Mouse (Mus musculus) neural tube, postnatal 0 days (tissue): ENCODE measurements around the gene Pax5. TPM values are rescaled to one million over a fixed set of nuclear protein-coding genes. Genes with fewer than 3 reads are reported as not detected.

ENCODE experiments used
- microRNA-seq: library from miRNA; unstranded; fragments of <30 nt; microRNA quantifications from one replicate; pipeline ENCODE4, GENCODE M21; 2016
- polyA plus RNA-seq: library from polyadenylated mRNA; unstranded; fragments of >200 nt; fragmentation: Nextera tagmentation; extraction: Ambion mirVana; gene quantifications from 2 replicates; pipeline ENCODE4 v1.2.1, GENCODE M21; 2015

The Pax5 gene
- polyA plus RNA-seq = 0.50 and 0.77 TPM in 2 replicates

GRCm38 (mm10) chr4:44709740-44710700, at the start of gene Pax5:
TSS of gene Pax5 (minus strand) at chr4:44710487.

GRCm38 (mm10) chr4:44755553-44756133, 45.4 kb upstream of the Pax5 start, which contains the start of gene Zcchc7:
TSS of gene Zcchc7 (plus strand) at chr4:44755877.

Small RNA genes within 50 kb of the gene (microRNA-seq; reads per million reads assigned to microRNA genes)
- gene Mir5120 = not detected

Other genes starting within 250 kb of the Pax5 start
- 42.3 and 47.0 TPM in 2 replicates for gene Zcchc7, start 45.4 kb upstream of the Pax5 start, polyA plus RNA-seq